Mouse (Mus musculus) lung, adult 10 weeks (tissue): Measurements from ENCODE around the gene Cd1d1. TPM values are rescaled to one million over a fixed set of nuclear protein-coding genes. Genes with fewer than 3 reads are reported as not detected.

ENCODE experiments used
- polyA plus RNA-seq: library from polyadenylated mRNA; stranded (reverse); fragments of 350-450 nt; fragmentation: Illumina TruSeq; extraction: RNeasy Lipid Tissue Mini Kit (QIAGEN cat#74804); gene quantifications from one replicate; pipeline ENCODE4 v1.2.3, GENCODE M21; 2014; ENCODE audit warnings: low read depth, low replicate concordance; ENCODE audit not compliant: insufficient read depth

The Cd1d1 gene
- polyA plus RNA-seq = 17.0 TPM

GRCm38 (mm10) chr3:86999415-86999740, at the start of gene Cd1d1:
Gene Cd1d1, minus strand, starts transcription at chr3:86999441.

Other genes with a start within 250 kb of the Cd1d1 start
- gene Dclk2, start 78.6 kb downstream of the Cd1d1 start, polyA plus RNA-seq = 0.93 TPM
- gene Kirrel, start 175.3 kb upstream of the Cd1d1 start, polyA plus RNA-seq = 4.0 TPM